Mouse (Mus musculus): ENCODE results near the gene Gpr152. TPM values are rescaled to one million over a fixed set of nuclear protein-coding genes. Genes with fewer than 3 reads are reported as not detected.
A peak's percentile ranks its signal among the peaks of the same experiment; 100 is the strongest.
"Not testable (repeated sequence)": the region's sequence is repeated elsewhere in the genome, so short reads cannot be mapped to it uniquely, and the experiment has no call there.

Gpr152 gene
- total and polyA plus RNA-seq, 2 experiments from 2014 or later: 0.19 TPM; not detected in 1

- Histone ChIP-seq H3K4me2 (ENCODE audit: low read depth) (no peak overlapping the region), H3K27ac (ENCODE audit: low read depth, low read length) (no peak overlapping the region), H3K36me3 (ENCODE audit: insufficient read depth) (peaks cover 68% of the 10 kb centered on the region), H3K27me3 (ENCODE audit: insufficient read depth, low read length) (no peaks in the 10 kb centered on the region), H3K4me1 (ENCODE audit: insufficient read depth) (peaks cover 7% of the 10 kb centered on the region), H3K9me3 (ENCODE audit: low read length) (no peaks in the 10 kb centered on the region), H3K4me3 (ENCODE audit: low read depth, low read length) (no peak overlapping the region), H3K9ac (no peak overlapping the region)
- 86% methylated on average over 11 of the region's 11 CpGs for WGBS
- DNase-seq (no peak), ATAC-seq (no peak)
- no peak for TF ChIP-seq CTCF (IDR thresholded peaks at IDR 0.05; ENCODE audit: low read depth)
These were observed 23.8 kb upstream of the Gpr152 start for GRCm38 (mm10) chr19:4115816-4116215.

DNA sequence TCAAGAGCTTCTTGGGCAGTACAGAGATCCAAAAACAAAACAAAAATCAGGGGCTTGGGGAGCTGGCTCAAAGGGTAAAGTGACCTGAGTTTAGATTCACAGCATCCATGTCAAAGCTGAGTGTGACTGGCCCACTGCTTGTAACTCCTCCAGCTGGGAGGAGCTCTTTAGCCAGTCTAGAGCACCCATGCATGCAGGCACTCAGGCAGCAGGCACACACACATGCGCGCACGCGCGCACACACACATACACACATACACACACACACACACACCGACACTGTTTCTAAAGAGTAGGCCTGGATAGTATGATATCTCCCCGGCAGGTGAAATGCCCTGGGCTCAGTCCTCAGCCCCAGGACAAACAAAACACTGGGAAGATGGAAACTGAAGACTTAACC is 22.6 kb upstream of the Gpr152 start:
- H3K4me1 ChIP-seq (ENCODE audit: insufficient read depth): peaks cover 8% of the 10 kb centered on the region
- no peak overlapping the region for H3K4me3 ChIP-seq (ENCODE audit: low read depth, low read length)
- ATAC-seq (no peak), DNase-seq (no peak)
- WGBS: 98% methylated on average over 7 of the region's 7 CpGs
- H3K36me3 ChIP-seq (ENCODE audit: insufficient read depth): peaks cover 56% of the 10 kb centered on the region
- no peak for TF ChIP-seq CTCF (IDR thresholded peaks at IDR 0.05; ENCODE audit: low read depth)
- no peak overlapping the region for H3K4me2 ChIP-seq (ENCODE audit: low read depth)
- H3K27me3 ChIP-seq (ENCODE audit: insufficient read depth, low read length): no peaks in the 10 kb centered on the region
- H3K27ac ChIP-seq (ENCODE audit: low read depth, low read length): no peak overlapping the region
- no peak overlapping the region for H3K9ac ChIP-seq
- H3K9me3 ChIP-seq (ENCODE audit: low read length): no peaks in the 10 kb centered on the region

- Histone ChIP-seq H3K4me2 (ENCODE audit: low read depth) (no peak overlapping the region), H3K27me3 (ENCODE audit: insufficient read depth, low read length) (no peaks in the 10 kb centered on the region), H3K9me3 (ENCODE audit: low read length) (no peaks in the 10 kb centered on the region), H3K4me1 (ENCODE audit: insufficient read depth) (peaks cover 8% of the 10 kb centered on the region), H3K4me3 (ENCODE audit: low read depth, low read length) (no peak overlapping the region), H3K9ac (no peak overlapping the region), H3K36me3 (ENCODE audit: insufficient read depth) (peaks cover 46% of the 10 kb centered on the region), H3K27ac (ENCODE audit: low read depth, low read length) (no peak overlapping the region)
- no peak for ATAC-seq
- DNase-seq: no peak
- WGBS: 97% methylated on average over 2 of the region's 2 CpGs
- TF ChIP-seq CTCF (IDR thresholded peaks at IDR 0.05; ENCODE audit: low read depth): no peak
These were observed 21.2 kb upstream of the Gpr152 start for GRCm38 (mm10) chr19:4118350-4118749.

DNA sequence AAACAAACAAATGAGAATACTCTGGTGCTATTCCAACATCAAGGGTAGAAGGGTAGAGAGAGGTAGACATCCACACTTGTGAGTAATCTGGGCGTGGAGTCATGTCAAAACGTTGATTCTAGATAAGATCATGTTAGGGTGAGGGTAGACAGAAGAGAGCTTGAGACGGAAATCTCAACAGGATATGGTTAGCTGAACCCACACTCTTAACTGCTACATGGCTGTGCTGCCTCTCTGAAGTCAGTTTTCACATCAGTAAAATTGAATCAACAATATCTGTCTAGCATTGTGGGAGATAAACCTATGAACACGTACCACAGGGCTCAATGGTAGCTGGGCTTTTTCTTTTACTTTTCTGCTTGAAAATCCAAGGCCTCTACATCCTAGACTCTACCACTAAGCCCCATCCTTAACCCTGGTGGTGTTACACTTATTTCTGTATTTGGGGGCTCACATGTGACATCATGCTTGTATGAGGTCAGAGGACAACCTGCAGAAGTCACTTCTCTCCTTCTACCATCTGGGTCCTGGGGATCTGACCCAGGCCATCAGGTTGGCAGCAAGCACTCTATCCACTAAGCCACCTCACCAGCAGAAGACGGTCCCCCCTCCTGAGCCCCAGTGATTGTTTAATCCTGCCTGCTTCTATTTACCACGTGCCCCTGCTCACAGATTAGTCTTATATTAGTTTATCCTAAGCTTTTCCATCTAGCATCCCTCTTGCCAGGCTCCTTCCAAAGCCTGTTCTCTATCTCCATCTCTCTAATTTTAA is 19.7 kb upstream of the Gpr152 start:
- no peak for TF ChIP-seq CTCF (IDR thresholded peaks at IDR 0.05; ENCODE audit: low read depth)
- no peaks in the 10 kb centered on the region for H3K27me3 ChIP-seq (ENCODE audit: insufficient read depth, low read length)
- no peak overlapping the region for H3K27ac ChIP-seq (ENCODE audit: low read depth, low read length)
- ATAC-seq: no peak
- WGBS: 89% methylated on average over 6 of the region's 6 CpGs
- H3K4me2 ChIP-seq (ENCODE audit: low read depth): peak overlapping the region; percentile 42
- H3K9me3 ChIP-seq (ENCODE audit: low read length): no peaks in the 10 kb centered on the region
- peaks cover 8% of the 10 kb centered on the region for H3K4me1 ChIP-seq (ENCODE audit: insufficient read depth)
- 0 out of 2 replicates have a peak overlapping the region, but pooled peaks have one; percentile 66 for H3K9ac ChIP-seq
- H3K36me3 ChIP-seq (ENCODE audit: insufficient read depth): peaks cover 30% of the 10 kb centered on the region
- H3K4me3 ChIP-seq (ENCODE audit: low read depth, low read length): no peak overlapping the region
- DNase-seq: no peak

GRCm38 (mm10) chr19:4120496-4120895 is 19.1 kb upstream of the Gpr152 start:
- Histone ChIP-seq H3K9ac (peak overlapping the region; percentile 66; the same call in 1 of the 2 replicates), H3K27me3 (ENCODE audit: insufficient read depth, low read length) (no peaks in the 10 kb centered on the region), H3K4me3 (ENCODE audit: low read depth, low read length) (peak overlapping the region; percentile 44), H3K4me1 (ENCODE audit: insufficient read depth) (peaks cover 8% of the 10 kb centered on the region), H3K27ac (ENCODE audit: low read depth, low read length) (peak overlapping the region; percentile 76; the same call in 1 of the 2 replicates), H3K36me3 (ENCODE audit: insufficient read depth) (peaks cover 24% of the 10 kb centered on the region), H3K4me2 (ENCODE audit: low read depth) (peak overlapping the region; percentile 42), H3K9me3 (ENCODE audit: low read length) (no peaks in the 10 kb centered on the region)
- no peak for ATAC-seq
- no peak for DNase-seq
- TF ChIP-seq CTCF (IDR thresholded peaks at IDR 0.05; ENCODE audit: low read depth): no peak
- 95% methylated on average over 2 of the region's 2 CpGs for WGBS

GRCm38 (mm10) chr19:4121097-4121805 is 18.3 kb upstream of the Gpr152 start:
- peak overlapping the region; percentile 44 for H3K4me3 ChIP-seq (ENCODE audit: low read depth, low read length)
- peaks cover 19% of the 10 kb centered on the region for H3K36me3 ChIP-seq (ENCODE audit: insufficient read depth)
- peaks cover 8% of the 10 kb centered on the region for H3K4me1 ChIP-seq (ENCODE audit: insufficient read depth)
- TF ChIP-seq CTCF (IDR thresholded peaks at IDR 0.05; ENCODE audit: low read depth): no peak
- DNase-seq: peak; percentile 99
- ATAC-seq: peak; percentile 85
- H3K9ac ChIP-seq: peak overlapping the region; percentile 66
- peak overlapping the region; percentile 42 for H3K4me2 ChIP-seq (ENCODE audit: low read depth)
- H3K27me3 ChIP-seq (ENCODE audit: insufficient read depth, low read length): no peaks in the 10 kb centered on the region
- WGBS: 2% methylated on average over 38 of the region's 38 CpGs
- H3K9me3 ChIP-seq (ENCODE audit: low read length): no peaks in the 10 kb centered on the region
- peak overlapping the region; percentile 76 for H3K27ac ChIP-seq (ENCODE audit: low read depth, low read length)

DNA sequence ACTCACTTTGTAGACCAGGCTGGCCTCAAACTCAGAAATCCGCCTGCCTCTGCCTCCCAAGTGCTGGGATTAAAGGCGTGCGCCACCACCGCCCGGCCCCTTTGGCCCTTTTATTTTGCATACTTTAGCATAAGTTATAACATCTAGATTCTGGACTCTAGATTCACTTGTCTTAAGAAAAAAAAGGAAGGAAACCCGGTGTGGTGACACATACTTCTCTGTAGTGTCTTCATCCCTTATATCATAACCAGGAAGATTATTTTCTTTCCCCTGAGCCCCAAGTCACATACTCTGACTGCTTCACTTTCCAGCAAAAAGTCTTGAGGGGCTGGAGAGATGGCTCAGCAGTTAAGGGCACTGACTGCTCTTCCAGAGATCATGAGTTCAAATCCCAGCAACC is 17.7 kb upstream of the Gpr152 start:
- H3K9ac ChIP-seq; H3K4me2 ChIP-seq (ENCODE audit: low read depth); H3K4me3 ChIP-seq (ENCODE audit: low read depth, low read length); H3K27me3 ChIP-seq (ENCODE audit: insufficient read depth, low read length); ATAC-seq; H3K27ac ChIP-seq (ENCODE audit: low read depth, low read length); H3K9me3 ChIP-seq (ENCODE audit: low read length); DNase-seq: not testable (repeated sequence)
- H3K4me1 ChIP-seq (ENCODE audit: insufficient read depth): peaks cover 14% of the 10 kb centered on the region
- 63% methylated on average over 6 of the region's 6 CpGs for WGBS
- peaks cover 14% of the 10 kb centered on the region for H3K36me3 ChIP-seq (ENCODE audit: insufficient read depth)

Data from forebrain, postnatal 0 days (tissue).